Mouse (Mus musculus): ENCODE results near the gene Plch2. TPM values are rescaled to one million over a fixed set of nuclear protein-coding genes. Genes with fewer than 3 reads are reported as not detected.
A peak's percentile ranks its signal among the peaks of the same experiment; 100 is the strongest.

The Plch2 gene
- polyA plus RNA-seq, 2 experiments, result 10.6 to 11.4 TPM

DNA sequence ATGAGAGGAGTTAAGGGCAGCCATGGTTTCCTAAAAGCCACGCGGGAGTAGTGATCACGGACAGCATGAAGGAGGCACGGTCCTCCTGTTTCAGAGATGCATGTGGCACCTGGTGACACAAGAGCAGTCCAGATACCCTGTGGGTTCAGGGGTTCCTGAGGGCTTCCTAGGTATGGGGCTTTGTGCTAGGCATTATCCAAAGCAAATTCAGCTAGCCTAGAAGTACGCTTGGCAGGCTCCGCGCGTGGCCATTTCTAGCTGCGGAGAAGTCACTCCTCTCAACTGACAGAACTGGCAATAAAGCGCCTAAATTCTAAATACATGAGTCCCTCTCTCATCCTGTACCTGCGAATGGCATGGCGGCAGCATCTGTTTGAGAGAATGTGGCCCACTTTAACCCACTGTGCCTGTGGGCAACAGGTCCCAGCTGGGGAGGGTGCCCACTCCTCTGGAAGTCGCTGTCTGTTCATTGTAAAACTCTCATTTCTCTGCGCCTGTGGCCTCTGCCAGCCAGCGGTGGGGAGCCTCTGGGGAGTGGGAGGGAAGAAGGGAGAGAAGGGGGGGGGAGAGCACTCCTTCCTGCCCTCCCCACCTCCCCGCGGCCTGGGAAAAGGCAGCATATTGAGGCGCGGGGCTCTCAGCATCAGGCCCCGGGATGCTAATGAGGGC lies 96.4 kb downstream of the Plch2 start:
- H3K27me3 ChIP-seq (ENCODE audit: control insufficient read depth, insufficient read depth, low read length), result peaks cover 58% of the 10 kb centered on the region
- peaks cover 32% of the 10 kb centered on the region for H3K4me1 ChIP-seq (ENCODE audit: control insufficient read depth, insufficient read depth, low read length)
- H3K9me3 ChIP-seq (ENCODE audit: control insufficient read depth, low read length), result no peaks in the 10 kb centered on the region
- DNase-seq (ENCODE audit: low spot score) (no peak), ATAC-seq (ENCODE audit: low FRiP score, low read depth) (no peak)
- H3K27ac ChIP-seq (replicated peaks; ENCODE audit: low read depth, low read length), result no peak overlapping the region
- H3K4me2 ChIP-seq (replicated peaks; ENCODE audit: low read depth, low read length, severe bottlenecking), result peak overlapping the region; percentile 79
- H3K36me3 ChIP-seq (ENCODE audit: control insufficient read depth, insufficient read depth, low read length), result no peaks in the 10 kb centered on the region
- peak overlapping the region; percentile 36; the same call in 1 of the 2 replicates for H3K9ac ChIP-seq (ENCODE audit: low read depth, low read length, severe bottlenecking)
- TF ChIP-seq POLR2A (IDR thresholded peaks at IDR 0.05; ENCODE audit: borderline replicate concordance, extremely low read depth, insufficient read depth, insufficient read length), result no peak
- WGBS, result 23% methylated on average over 20 of the region's 20 CpGs
- peak overlapping the region; percentile 42 for H3K4me3 ChIP-seq (replicated peaks; ENCODE audit: low read length)

- no peak overlapping the region for H3K27ac ChIP-seq (replicated peaks; ENCODE audit: low read depth, low read length)
- no peak for TF ChIP-seq POLR2A (IDR thresholded peaks at IDR 0.05; ENCODE audit: borderline replicate concordance, extremely low read depth, insufficient read depth, insufficient read length)
- peak overlapping the region; percentile 30 for H3K4me2 ChIP-seq (replicated peaks; ENCODE audit: low read depth, low read length, severe bottlenecking)
- ATAC-seq (ENCODE audit: low FRiP score, low read depth), result no peak
- peaks cover 31% of the 10 kb centered on the region for H3K4me1 ChIP-seq (ENCODE audit: control insufficient read depth, insufficient read depth, low read length)
- H3K9me3 ChIP-seq (ENCODE audit: control insufficient read depth, low read length), result no peaks in the 10 kb centered on the region
- no peaks in the 10 kb centered on the region for H3K36me3 ChIP-seq (ENCODE audit: control insufficient read depth, insufficient read depth, low read length)
- WGBS, result 12% methylated on average over 8 of the region's 8 CpGs
- H3K27me3 ChIP-seq (ENCODE audit: control insufficient read depth, insufficient read depth, low read length), result peaks cover 60% of the 10 kb centered on the region
- 0 out of 2 replicates have a peak overlapping the region, but pooled peaks have one; percentile 0 for H3K9ac ChIP-seq (ENCODE audit: low read depth, low read length, severe bottlenecking)
- H3K4me3 ChIP-seq (replicated peaks; ENCODE audit: low read length), result no peak overlapping the region
- DNase-seq (ENCODE audit: low spot score), result no peak
Observed at GRCm38 (mm10) chr4:154958621-154959020, 98.0 kb downstream of the Plch2 start.

- WGBS, result under 1% methylated on average over 13 of the region's 15 CpGs
- H3K4me1 ChIP-seq (ENCODE audit: control insufficient read depth, insufficient read depth, low read length), result peaks cover 31% of the 10 kb centered on the region
- H3K9me3 ChIP-seq (ENCODE audit: control insufficient read depth, low read length), result no peaks in the 10 kb centered on the region
- peaks cover 63% of the 10 kb centered on the region for H3K27me3 ChIP-seq (ENCODE audit: control insufficient read depth, insufficient read depth, low read length)
- no peak for TF ChIP-seq POLR2A (IDR thresholded peaks at IDR 0.05; ENCODE audit: borderline replicate concordance, extremely low read depth, insufficient read depth, insufficient read length)
- no peaks in the 10 kb centered on the region for H3K36me3 ChIP-seq (ENCODE audit: control insufficient read depth, insufficient read depth, low read length)
- ATAC-seq (ENCODE audit: low FRiP score, low read depth) (peak; percentile 60; the same call in 1 of the 2 replicates), DNase-seq (ENCODE audit: low spot score) (peak; percentile 51)
- 0 out of 2 replicates have a peak overlapping the region, but pooled peaks have one; percentile 0 for H3K9ac ChIP-seq (ENCODE audit: low read depth, low read length, severe bottlenecking)
- peak overlapping the region; percentile 30 for H3K4me2 ChIP-seq (replicated peaks; ENCODE audit: low read depth, low read length, severe bottlenecking)
- no peak overlapping the region for H3K27ac ChIP-seq (replicated peaks; ENCODE audit: low read depth, low read length)
- no peak overlapping the region; the same call in 1 of the 2 replicates for H3K4me3 ChIP-seq (replicated peaks; ENCODE audit: low read length)
Observed at GRCm38 (mm10) chr4:154958171-154958570, 98.4 kb downstream of the Plch2 start.

- WGBS, result 58% methylated on average over 13 of the region's 13 CpGs
- H3K9me3 ChIP-seq (ENCODE audit: control insufficient read depth, low read length), result no peaks in the 10 kb centered on the region
- H3K27ac ChIP-seq (replicated peaks; ENCODE audit: low read depth, low read length), result no peak overlapping the region
- H3K4me3 ChIP-seq (replicated peaks; ENCODE audit: low read length), result no peak overlapping the region
- TF ChIP-seq POLR2A (IDR thresholded peaks at IDR 0.05; ENCODE audit: borderline replicate concordance, extremely low read depth, insufficient read depth, insufficient read length), result no peak
- no peak for DNase-seq (ENCODE audit: low spot score)
- H3K27me3 ChIP-seq (ENCODE audit: control insufficient read depth, insufficient read depth, low read length), result peaks cover 63% of the 10 kb centered on the region
- H3K9ac ChIP-seq (ENCODE audit: low read depth, low read length, severe bottlenecking), result no peak overlapping the region
- H3K36me3 ChIP-seq (ENCODE audit: control insufficient read depth, insufficient read depth, low read length), result no peaks in the 10 kb centered on the region
- no peak for ATAC-seq (ENCODE audit: low FRiP score, low read depth)
- H3K4me2 ChIP-seq (replicated peaks; ENCODE audit: low read depth, low read length, severe bottlenecking), result peak overlapping the region; percentile 30
- H3K4me1 ChIP-seq (ENCODE audit: control insufficient read depth, insufficient read depth, low read length), result peaks cover 33% of the 10 kb centered on the region
Observed at GRCm38 (mm10) chr4:154957289-154957993, 99.1 kb downstream of the Plch2 start.

DNA sequence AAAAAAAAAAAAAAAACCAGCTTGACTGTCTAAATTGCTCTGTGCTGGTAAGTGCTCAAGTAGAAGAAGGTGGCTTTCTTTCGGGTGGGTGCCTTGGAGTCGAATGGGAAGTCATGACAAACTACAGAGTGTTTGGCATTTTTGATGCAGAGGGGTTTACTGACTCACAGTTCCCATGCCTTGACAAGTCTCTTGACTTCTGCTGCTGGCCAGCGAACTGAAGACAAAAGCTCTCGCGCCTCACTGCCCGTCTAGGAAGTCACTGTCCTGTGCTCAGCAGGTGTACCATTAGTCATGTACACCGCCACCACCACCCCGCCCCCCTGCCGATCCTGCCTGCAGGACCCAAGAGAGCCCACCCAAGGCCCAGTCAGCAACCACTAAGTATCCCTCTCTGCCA lies 100.0 kb downstream of the Plch2 start:
- H3K9ac ChIP-seq (ENCODE audit: low read depth, low read length, severe bottlenecking), result no peak overlapping the region
- no peak for ATAC-seq (ENCODE audit: low FRiP score, low read depth)
- no peak for TF ChIP-seq POLR2A (IDR thresholded peaks at IDR 0.05; ENCODE audit: borderline replicate concordance, extremely low read depth, insufficient read depth, insufficient read length)
- no peak overlapping the region for H3K4me3 ChIP-seq (replicated peaks; ENCODE audit: low read length)
- peaks cover 30% of the 10 kb centered on the region for H3K4me1 ChIP-seq (ENCODE audit: control insufficient read depth, insufficient read depth, low read length)
- no peaks in the 10 kb centered on the region for H3K9me3 ChIP-seq (ENCODE audit: control insufficient read depth, low read length)
- DNase-seq (ENCODE audit: low spot score), result no peak
- H3K36me3 ChIP-seq (ENCODE audit: control insufficient read depth, insufficient read depth, low read length), result no peaks in the 10 kb centered on the region
- H3K27ac ChIP-seq (replicated peaks; ENCODE audit: low read depth, low read length), result no peak overlapping the region
- H3K27me3 ChIP-seq (ENCODE audit: control insufficient read depth, insufficient read depth, low read length), result peaks cover 56% of the 10 kb centered on the region
- no peak overlapping the region for H3K4me2 ChIP-seq (replicated peaks; ENCODE audit: low read depth, low read length, severe bottlenecking)
- WGBS, result 55% methylated on average over 9 of the region's 9 CpGs

All from limb, embryonic 14.5 days (tissue).